Mouse (Mus musculus): ENCODE measurements at regions not wholly inside any gene's neighbourhood (a gene's known extent, or its start where the extent isn't known, plus 50 kb on each side); places are given as distances from the start of the nearest gene placed in this dataset.

- TF ChIP-seq POLR2A (IDR thresholded peaks at IDR 0.05; ENCODE audit: extremely low read depth, insufficient read depth, low read length) (no peak), CTCF (IDR thresholded peaks at IDR 0.05; ENCODE audit: extremely low read depth, insufficient read depth, low read length) (no peak)
Observed at GRCm38 (mm10) chr3:61623954-61624487, 258.3 kb upstream of the B430305J03Rik start.

Data from cortical plate, adult 2 months (tissue).